In the genomic region with DNA sequence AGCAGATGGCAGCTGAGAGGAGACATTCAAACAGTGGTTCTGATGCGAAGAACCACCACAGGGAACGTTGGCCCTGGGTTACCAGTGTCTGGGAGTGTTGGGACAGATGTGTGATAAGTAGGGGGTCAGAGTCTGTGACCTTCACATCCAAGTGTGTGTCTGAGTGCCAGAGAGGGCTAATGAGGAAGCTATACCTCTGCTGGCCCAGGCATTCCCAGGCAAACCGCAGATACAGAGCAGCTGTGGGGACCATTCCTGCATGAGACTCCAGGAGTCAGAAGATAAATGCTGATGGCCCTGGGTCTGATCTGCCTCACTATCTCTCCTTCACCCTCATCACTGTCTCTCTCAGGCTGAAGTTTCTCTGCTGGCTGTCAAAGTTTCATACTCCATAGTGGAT, we compare ENCODE assay signal across 33 mouse cellular contexts. TPM values are rescaled to one million over a fixed set of nuclear protein-coding genes. Genes with fewer than 3 reads are reported as not detected.
"Had no signal": no experiment of that assay in that cellular context is flagged by ENCODE, and none has a peak within 500 bp of the region (broad histone marks: within the 10 kb centered on the region; RNA-seq: fewer than 3 reads in every experiment).

No protein-coding gene starts in this region.

- ATAC-seq: hindbrain, embryonic 16.5 days; hindbrain, postnatal 0 days; inflammation-experienced regulatory T-cells, adult 6 months; intestine, embryonic 15.5 days; intestine, embryonic 16.5 days had no signal

- H3K36me3 ChIP-seq: heart, embryonic 12.5 days; heart, embryonic 13.5 days; heart, embryonic 15.5 days; hindbrain, embryonic 10.5 days; hindbrain, embryonic 12.5 days; hindbrain, embryonic 13.5 days; hindbrain, embryonic 15.5 days; intestine, embryonic 15.5 days; kidney, embryonic 15.5 days had no signal

- H3K27me3 ChIP-seq: heart, embryonic 12.5 days; heart, embryonic 13.5 days; heart, embryonic 15.5 days; hindbrain, embryonic 12.5 days; hindbrain, embryonic 13.5 days; hindbrain, embryonic 15.5 days; intestine, embryonic 15.5 days; kidney, embryonic 15.5 days had no signal

- DNase-seq: heart, postnatal 10 days; heart, postnatal 36 days; kidney, adult 11 months; kidney, adult 18-20 months; kidney, adult 2 months; kidney, adult 8-10 months; kidney, adult 9 months; kidney, postnatal 10 days; kidney, postnatal 14 days; kidney, postnatal 25 days; kidney, postnatal 36 days; kidney, postnatal 4 days; layer of hippocampus, adult 9-11 months; layer of hippocampus, postnatal 36 days had no signal

- H3K27ac ChIP-seq: heart, embryonic 13.5 days; heart, embryonic 15.5 days; hindbrain, embryonic 10.5 days; hindbrain, embryonic 12.5 days; hindbrain, embryonic 13.5 days; hindbrain, embryonic 14.5 days; hindbrain, embryonic 15.5 days; hindbrain, postnatal 0 days; intestine, embryonic 15.5 days; kidney, embryonic 15.5 days; kidney, postnatal 0 days; layer of hippocampus, adult 2 months; left cerebral cortex, adult 2 months had no signal

- H3K4me1 ChIP-seq: intestine, embryonic 15.5 days had no signal

- H3K4me2 ChIP-seq: heart, embryonic 11.5 days; heart, embryonic 12.5 days; heart, embryonic 13.5 days; heart, embryonic 15.5 days; hindbrain, embryonic 12.5 days; hindbrain, embryonic 13.5 days; hindbrain, embryonic 14.5 days; hindbrain, embryonic 15.5 days; intestine, embryonic 15.5 days; kidney, embryonic 15.5 days had no signal

- H3K9ac ChIP-seq: heart, embryonic 12.5 days; heart, embryonic 13.5 days; heart, embryonic 15.5 days; hindbrain, embryonic 12.5 days; hindbrain, embryonic 13.5 days; hindbrain, embryonic 14.5 days; hindbrain, embryonic 15.5 days; intestine, embryonic 15.5 days; kidney, embryonic 15.5 days had no signal

- H3K4me3 ChIP-seq: heart, embryonic 12.5 days; heart, embryonic 13.5 days; heart, embryonic 15.5 days; hindbrain, embryonic 10.5 days; hindbrain, embryonic 12.5 days; hindbrain, embryonic 13.5 days; hindbrain, embryonic 15.5 days; intestine, embryonic 15.5 days; kidney, embryonic 15.5 days; layer of hippocampus, adult 2 months; left cerebral cortex, adult 2 months had no signal

- H3K9me3 ChIP-seq: heart, embryonic 12.5 days; heart, embryonic 13.5 days; heart, embryonic 15.5 days; hindbrain, embryonic 10.5 days; hindbrain, embryonic 12.5 days; hindbrain, embryonic 13.5 days; hindbrain, embryonic 15.5 days; intestine, embryonic 15.5 days; kidney, embryonic 15.5 days had no signal

RNA-seq across cellular contexts. Expression of a gene that starts 57.6 kb away (rescaled TPM):
- total RNA-seq: hematopoietic stem cell, adult 5-6 weeks; hindbrain, postnatal 0 days had no signal
- polyA plus RNA-seq: inflammation-experienced regulatory T-cells, adult 6 months had no signal
